Mouse (Mus musculus) cerebellum, postnatal 10 days (tissue): Measurements from ENCODE around the gene Kcnmb4.

Experiments used
- DNase-seq, 2 experiments: peaks; one replicate each; pipeline ENCODE4 v3.0.0; 2021; ENCODE audit warnings: mixed read lengths in 2 of 2

The Kcnmb4 gene

DNA sequence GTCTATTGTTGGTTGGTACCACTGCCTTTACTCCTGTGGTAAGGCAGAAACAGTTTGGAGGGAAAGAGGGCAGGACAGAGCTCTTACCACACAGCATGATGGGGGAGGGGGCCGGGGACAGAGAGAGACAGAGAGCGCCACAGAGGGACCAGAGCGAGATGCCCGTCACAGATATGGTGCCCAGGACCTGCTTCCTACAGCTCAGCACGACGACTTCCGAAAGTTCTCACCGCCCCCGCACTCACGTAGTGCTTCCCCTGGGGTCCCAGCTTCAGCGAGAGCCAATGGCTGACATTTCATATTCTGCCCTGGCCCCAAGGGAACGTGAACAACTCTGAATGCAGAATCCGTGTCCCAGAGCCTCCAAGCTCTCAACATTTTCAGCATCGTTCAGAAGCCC is 76.1 kb downstream of the Kcnmb4 start:
- peak; percentile 19 to 23 for DNase-seq

DNA sequence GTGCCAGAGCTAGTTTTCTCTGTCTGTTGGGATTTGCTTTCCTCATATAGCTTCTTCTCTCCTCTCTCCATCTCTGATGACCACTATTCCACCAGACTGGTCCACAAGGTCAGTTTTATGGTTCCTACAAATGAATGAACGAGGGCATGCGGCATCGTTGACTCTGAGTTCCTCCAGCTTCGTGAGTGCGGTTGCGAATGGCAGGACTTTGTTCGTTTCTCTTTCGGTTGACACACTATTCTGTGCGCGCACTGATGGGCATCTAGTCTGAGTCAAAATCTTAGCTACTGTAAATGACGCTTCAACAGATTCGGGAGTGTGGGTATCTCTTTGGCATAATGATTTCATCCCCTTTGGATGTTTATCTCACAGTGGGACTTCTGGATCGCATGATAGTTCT is 76.7 kb downstream of the Kcnmb4 start:
- no peak for DNase-seq

DNA sequence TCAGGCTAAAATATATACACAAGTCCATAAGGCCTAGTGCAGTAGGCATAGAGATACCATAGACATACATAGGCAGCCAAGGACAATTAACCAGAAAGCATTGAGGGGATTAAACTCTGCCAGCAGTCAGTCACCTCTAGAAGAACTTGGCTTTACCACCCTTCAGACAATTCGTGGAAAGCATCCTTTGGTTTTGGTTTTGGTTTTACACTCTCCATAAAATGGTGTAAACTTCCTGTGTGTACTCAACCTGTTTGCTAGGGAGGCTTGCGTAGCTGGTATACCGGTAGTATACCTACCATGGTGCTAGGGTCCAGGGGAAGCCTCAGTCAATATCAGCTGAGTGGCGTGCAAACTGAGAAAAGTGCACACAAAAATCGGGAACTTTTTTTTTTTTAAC is 77.4 kb downstream of the Kcnmb4 start:
- no peak for DNase-seq

DNA sequence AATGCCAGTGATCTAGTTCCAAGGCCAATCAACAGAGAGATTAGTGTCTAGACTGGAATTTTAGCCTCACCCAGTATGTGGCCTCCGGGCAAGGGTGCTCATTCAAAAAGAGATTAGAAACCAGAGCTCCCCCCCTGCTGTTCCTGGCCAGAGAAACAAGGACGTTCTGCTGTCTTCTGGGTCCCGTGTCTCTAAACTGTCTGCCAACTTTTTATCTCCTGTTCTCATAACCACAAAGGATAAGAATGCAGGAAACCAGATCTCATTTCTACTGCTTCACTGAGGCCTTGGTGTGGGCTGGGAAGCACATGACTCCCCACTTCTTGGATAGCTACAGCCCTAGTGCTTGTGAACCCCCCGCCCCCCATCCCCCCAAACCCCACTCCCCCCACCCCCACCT is 79.1 kb downstream of the Kcnmb4 start:
- DNase-seq = peak in 1 of 2 experiments; percentile 46

DNA sequence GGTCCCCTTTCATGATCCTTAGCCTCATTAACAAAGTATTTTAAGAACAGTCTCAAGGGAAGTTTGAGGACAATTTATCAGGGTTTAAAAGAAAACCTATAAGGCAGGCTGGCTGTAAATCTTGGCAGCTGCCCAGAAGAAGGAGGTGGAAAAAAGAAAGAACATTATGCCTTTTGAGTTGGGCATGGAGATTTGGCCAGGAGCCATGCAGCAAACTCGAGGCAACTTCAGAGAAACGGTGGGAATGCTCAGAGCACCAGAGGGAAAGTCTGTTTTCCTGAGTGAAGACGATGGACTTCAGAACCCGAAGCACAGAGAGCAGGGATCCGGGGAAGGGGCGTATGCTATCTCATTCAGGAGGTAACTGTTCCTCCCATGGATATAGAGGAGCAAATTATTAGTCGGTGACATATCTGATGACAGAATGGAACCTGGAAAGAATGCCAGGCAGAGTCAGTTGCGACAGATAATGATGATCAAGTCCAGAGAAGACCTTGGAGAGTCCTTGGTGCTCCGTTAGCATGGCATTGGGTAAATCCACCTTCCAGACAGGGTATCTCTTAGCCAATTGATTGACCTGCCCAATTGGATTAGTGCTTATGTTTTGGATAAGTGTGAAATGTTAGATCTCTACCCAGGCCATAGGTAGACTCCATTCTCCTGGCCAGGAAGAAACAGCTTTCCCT is 79.7 kb downstream of the Kcnmb4 start:
- DNase-seq = peak in 1 of 2 experiments; percentile 20

DNA sequence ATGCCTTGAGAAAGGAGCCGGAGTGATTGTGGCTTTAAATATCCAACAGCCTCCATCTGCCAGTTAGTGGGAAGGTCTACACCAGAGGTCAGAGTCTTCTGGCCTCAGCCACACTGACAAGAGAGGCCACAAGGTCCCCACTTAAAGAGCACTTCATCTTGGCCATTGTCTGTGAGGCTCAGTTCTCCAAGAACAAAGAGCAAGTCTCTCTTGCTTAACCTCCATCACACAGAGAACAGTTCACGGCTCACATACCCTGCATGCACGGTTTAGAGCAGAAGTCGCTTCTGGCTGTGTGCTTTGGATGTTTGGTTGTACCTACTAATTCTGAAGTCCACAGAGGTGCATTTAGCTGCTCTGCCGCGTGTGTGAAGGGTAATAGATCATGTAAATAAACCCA is 84.8 kb downstream of the Kcnmb4 start:
- DNase-seq = no peak

DNA sequence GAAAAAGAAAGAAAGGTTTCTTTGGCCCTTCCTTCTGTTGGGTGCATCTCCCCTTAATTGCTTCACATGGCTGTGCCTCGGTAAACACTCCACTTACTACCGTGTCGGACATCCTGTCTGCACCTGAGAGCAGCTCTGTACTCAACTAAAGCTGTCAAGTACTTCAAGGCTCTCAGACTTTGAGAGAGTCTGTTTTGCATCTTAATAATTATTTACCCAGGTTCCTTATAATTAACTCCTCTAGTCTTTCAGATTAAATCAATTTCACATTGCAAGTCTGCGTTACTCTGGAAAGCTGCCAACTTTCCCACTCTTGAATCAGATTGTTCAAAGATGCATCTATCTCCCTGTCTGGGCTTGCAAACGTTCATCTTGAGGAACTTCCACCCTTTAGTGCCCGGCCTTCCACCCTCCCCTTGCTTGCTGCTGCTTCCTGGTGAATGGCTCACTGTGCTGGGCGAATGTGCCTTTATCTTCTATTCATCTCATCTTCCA is 87.2 kb downstream of the Kcnmb4 start:
- DNase-seq = peak; percentile 37 to 67

DNA sequence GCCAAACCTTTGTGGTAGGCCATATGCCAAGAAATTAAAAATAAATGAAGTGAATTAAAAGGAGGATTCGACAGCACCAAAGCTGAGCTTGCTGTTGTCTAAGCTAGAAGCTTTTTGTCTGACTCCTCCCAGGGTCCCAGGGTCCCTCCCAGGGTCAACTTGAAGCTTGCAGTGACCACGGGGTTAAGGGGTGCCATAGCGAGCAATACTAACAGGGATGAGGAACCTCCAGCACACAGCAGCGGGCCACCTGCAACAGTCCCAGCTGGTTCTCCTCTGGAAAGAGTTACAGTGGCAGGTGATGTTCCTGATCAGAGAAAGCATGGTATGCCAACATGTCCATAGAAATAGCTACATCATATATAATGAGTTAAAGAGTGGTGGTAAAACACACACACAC is 89.3 kb downstream of the Kcnmb4 start:
- DNase-seq = no peak

DNA sequence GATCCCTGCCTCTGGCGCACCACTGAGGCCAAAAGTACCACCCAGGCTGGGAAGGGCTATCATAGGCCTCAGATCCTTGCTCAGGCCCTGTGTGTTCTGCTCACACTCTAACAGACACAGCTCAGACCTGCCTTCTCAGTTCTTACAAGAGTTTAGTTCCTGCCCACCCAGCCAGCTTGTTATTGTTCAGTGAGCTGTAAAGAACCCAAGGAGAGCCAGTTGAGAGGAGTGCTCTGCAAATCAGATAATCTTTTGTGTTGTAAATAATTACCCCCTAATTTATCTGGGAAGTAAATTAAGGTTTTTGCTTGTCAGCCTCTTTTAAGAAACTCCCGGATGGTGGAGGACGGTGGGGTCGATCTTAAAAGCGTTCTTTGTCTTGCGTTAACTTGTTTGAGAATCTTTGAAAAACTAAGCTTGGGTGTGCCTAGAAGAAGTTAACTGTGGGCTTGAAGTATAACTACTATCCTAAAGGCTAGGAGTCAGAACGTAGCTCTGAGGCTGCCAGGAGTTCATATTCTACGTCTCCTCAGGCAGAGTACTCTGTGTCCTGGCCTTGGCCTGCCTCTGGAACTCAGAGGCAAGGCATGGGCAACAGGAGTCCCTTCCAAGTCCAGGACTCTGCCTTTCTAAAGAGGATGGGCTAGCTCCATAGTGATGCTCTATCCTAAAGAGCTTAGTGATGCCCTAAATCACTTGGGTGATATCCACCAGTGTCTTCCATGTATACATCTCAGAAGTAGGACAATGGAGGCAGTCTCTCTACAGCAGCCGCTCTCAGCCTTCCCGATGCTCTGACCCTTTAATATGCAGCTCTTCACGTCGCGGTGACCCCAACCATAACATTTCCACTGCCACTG is 90.6 kb downstream of the Kcnmb4 start:
- DNase-seq = no peak

DNA sequence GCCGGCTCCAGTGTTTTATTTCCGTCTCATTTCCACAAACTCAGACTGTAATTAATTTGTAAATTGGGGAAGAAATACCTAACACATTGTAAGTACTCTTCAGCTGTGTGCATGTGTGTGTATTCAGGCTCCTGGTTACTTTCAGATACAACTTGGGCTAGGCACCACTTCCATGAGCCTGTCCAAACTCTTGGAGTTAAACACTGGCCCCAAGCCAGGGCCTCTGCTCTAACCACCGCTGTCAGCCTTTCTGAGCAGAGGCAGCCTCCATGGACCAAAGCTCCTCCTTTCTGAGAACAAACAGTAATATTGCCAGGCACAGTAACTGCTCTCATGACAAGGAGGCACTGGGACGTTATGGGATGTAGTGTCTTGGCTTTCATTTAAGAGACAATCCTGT is 96.8 kb downstream of the Kcnmb4 start:
- DNase-seq = no peak

DNA sequence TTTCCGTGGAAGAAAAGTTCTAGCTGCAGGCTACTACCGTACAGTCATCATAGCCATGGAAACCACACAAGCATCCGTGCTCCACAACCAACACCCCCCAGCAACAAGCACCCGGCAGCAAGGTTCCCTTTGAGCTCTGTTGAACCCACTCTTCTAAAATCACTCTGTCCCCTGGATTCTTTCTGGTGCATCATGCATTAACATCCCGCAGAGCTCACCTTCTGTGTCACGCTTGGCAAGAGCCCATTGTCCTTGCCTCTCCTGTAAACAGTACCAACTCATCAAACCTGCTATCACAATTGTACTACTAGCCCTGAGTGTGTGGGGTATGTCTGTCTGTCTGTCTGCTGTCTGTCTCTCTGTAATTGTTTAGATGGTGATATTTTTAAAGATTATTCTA is 99.6 kb downstream of the Kcnmb4 start:
- peak in 1 of 2 experiments; percentile 45 for DNase-seq

DNA sequence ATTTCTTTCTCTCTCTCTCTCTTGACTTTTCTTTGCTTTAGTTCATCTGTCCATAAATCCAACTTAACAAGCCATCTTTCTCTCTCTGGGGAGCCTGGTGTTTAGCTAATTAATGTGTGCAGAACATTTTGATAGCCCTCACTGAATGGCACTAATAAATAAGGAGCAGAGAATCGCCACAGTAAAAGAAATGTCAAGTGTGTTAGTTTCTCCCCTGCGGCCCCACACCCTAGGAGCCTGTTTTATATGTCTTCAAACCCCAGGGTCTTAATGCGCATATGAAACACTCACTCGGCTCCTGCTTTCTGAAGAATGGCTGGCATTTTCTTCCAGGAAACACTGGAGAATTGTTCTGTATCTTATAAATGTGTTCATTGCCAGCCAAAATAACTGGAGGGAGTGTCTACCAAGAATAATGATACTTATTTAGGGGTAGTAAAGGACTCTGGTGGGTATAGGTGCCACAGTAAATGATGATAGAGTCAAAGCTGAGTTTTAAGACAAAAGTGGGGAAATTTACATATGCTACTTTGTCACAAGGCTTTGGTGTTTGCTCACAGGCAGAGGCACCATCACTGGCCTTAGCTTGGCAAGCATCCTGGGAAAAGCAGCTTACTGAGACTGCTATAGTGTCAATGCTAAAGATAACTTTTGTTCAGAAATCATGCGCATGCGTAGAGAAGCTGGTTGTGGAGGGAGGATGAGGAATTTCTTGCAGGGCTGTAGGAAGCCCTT is 102.5 kb downstream of the Kcnmb4 start:
- DNase-seq = no peak
